Mouse (Mus musculus) brain, embryonic 14.5 days (tissue): ENCODE measurements around the gene Dnajb12.

ENCODE experiments used
- CTCF ChIP-seq: fragments of 200-500 bp; IDR thresholded peaks from 2 replicates; pipeline ENCODE4 v1.5.1; 2012; ENCODE audit warnings: inconsistent platforms, mild to moderate bottlenecking, moderate library complexity, borderline replicate concordance; ENCODE audit not compliant: insufficient read depth, insufficient read length; ENCODE audit errors: extremely low read depth
- POLR2A ChIP-seq: fragments of 200-500 bp; IDR thresholded peaks from 2 replicates; pipeline ENCODE4 v1.6.1; 2012; ENCODE audit warnings: mild to moderate bottlenecking, inconsistent platforms, borderline replicate concordance; ENCODE audit not compliant: poor library complexity, insufficient read depth, insufficient read length, severe bottlenecking; ENCODE audit errors: extremely low read depth

GRCm38 (mm10) chr10:59929205-59929604, 49.8 kb downstream of the Dnajb12 start:
- TF ChIP-seq CTCF = no peak
- no peak for TF ChIP-seq POLR2A
